Mouse (Mus musculus): ENCODE data around the gene Htra1. TPM values are rescaled to one million over a fixed set of nuclear protein-coding genes. Genes with fewer than 3 reads are reported as not detected.

Htra1 gene
- total RNA-seq (2015; ENCODE audit: low replicate concordance) = not detected in 2 replicates
- total RNA-seq (2017; ENCODE audit: low replicate concordance) = not detected in 2 replicates

DNA sequence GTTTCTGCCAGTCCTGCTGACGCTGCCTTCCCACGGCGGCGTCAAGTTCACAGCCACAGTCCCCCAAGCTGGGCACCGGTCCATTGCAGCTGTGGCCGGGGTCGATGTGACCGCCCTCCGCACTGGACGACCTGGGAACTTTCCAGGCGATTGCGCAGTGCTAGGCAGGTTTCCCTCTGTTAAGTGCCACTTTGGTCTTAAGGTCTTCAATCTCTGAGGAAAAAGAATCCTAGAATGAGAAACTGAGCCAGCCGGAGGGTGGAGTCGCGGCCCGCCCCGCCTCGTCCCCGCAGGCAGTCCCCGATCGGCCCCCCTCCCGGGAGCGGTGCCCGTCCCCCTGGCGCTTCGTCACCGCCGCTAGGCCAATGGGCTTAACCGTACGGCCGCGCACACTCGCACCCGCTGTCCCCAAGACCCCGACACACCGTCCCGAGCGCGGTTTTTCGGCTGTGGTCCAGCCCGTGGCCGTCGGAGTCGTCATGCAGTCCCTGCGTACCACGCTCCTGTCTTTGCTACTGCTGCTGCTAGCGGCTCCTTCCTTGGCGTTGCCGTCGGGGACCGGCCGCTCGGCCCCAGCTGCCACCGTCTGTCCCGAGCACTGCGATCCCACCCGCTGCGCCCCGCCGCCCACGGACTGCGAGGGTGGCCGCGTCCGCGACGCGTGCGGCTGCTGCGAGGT is at the start of gene Htra1:
Gene Htra1 (plus strand): TSS at position 319 of the 679 bp plus-strand sequence.
- no peak for ATAC-seq (replicated peaks; ENCODE audit: low FRiP score, poor library complexity, severe bottlenecking)

DNA sequence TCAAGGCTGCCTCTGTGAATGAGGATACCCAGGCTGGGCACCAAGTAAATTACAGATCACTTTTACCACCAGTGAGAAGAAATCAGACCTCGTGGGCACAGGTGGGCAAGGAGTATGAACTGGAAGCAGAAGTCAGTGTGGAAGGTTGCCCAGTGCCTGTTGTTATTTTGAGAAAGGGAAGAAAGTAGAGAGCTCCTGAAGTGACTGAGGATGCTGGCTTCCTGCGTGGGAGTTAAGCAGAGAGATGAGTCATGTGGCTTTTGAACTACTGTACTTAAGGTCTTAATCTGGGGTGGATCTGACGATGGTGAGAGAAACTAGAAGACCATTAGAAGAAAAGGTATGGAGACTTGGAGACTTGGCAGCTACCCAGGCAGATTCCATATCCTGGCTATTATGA is 49.7 kb upstream of the Htra1 start:
- no peak for ATAC-seq (replicated peaks; ENCODE audit: low FRiP score, poor library complexity, severe bottlenecking)

DNA sequence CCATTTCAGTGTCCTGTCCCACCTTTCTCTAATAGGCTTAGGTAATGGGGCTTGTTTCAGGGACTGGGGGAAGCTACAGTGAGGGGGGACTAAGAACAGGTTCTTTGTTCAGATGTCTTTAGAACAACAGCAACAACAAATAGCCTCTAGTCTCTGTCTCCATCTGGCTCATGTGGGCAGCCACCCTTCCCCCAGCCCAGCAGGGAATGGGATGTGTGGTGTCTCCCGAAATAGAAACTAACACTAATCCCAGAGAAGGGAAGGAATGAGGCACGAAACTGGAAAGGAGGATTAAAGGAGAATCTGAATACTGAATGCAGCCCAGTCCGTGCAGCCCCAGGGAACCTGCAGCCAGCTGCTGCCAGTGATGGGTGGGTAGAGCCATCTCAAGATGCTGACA is 48.0 kb upstream of the Htra1 start:
- no peak for ATAC-seq (replicated peaks; ENCODE audit: low FRiP score, poor library complexity, severe bottlenecking)

DNA sequence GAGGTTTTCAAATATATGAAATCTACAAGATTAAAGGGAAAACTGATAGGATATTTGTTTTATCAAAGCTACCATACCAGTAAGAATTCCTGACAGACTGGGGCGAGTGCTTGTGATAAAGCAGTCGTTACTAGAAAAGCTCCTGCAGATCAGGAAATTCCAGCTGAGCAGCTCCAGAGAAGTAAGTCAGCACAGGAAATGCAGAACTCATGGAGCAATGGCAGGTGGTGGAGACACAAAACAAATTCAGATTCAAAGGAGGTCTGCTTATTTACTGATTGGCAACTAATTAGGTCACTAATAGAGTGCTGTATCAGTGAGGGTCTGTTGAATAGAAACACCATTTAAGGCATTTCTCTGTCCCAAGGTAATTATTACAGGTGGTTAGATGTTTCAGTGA is 45.0 kb upstream of the Htra1 start:
- no peak for ATAC-seq (replicated peaks; ENCODE audit: low FRiP score, poor library complexity, severe bottlenecking)

DNA sequence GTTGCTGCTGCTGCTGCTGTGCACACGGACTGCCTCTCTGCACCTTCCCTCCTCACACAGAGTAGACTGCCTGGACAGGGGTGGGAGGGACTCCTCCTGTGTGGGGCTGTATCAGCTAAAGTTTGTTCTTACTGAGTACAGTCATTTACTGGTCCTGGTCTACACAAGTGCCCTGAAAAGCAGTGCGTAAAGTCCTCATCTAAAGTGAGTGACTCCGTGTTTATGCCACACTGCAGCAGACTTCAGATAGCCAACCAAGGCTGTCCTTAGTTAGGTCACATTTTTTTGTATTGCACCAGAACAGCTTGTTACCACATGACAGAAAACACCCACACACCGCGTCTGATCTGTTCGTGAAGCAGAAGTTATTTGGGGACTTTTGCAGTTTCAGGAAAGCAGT is 42.9 kb upstream of the Htra1 start:
- no peak for ATAC-seq (replicated peaks; ENCODE audit: low FRiP score, poor library complexity, severe bottlenecking)

DNA sequence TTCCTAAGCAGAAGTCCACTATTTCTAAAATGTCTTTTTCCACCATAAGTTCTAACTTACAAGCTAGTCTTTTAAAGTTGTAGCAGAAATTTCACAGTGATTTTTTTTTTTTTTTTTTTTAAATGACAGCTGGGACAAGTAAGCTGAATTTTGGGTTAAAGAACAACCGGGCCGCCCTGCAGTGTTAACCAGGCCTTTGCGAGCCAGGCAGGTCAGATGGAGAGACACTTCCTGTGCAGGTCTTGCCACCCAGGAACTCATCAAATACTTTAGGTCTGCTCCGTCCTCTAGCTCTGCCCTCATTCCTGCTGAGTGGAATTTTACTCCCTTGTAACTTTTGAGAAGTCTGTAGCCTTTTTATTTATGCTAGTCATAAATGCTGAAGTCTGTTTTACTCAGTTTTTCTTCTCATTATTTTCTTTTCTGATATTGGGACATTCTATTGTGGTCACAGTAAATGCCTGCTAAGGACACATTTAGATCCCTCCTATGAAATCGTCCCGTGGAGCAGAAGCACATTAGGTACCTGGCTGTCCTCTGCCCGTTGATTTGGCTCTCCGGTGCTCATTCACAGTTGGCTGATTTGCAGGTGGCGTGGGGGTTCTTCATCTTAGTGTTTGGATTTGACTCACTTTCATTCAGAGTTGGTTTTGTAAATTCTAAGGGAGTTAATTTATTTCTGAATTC is 40.8 kb upstream of the Htra1 start:
- no peak for ATAC-seq (replicated peaks; ENCODE audit: low FRiP score, poor library complexity, severe bottlenecking)

DNA sequence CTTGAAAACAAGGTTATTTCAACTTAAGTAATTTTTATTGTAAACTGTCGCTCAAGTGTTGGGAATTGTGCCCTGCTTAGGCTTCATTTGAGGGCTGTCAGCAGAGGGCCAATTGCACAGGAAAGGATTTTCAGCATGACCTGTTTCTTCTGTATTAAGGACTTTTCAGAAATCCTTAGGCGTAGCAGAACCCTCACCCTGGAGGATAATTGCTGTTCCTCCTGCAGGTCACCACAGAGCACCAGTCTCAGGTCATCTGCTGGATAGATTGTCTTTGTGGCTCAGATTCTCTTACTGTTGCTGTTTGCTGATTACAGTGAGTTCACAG is 40.3 kb upstream of the Htra1 start:
- ATAC-seq (replicated peaks; ENCODE audit: low FRiP score, poor library complexity, severe bottlenecking) = no peak

DNA sequence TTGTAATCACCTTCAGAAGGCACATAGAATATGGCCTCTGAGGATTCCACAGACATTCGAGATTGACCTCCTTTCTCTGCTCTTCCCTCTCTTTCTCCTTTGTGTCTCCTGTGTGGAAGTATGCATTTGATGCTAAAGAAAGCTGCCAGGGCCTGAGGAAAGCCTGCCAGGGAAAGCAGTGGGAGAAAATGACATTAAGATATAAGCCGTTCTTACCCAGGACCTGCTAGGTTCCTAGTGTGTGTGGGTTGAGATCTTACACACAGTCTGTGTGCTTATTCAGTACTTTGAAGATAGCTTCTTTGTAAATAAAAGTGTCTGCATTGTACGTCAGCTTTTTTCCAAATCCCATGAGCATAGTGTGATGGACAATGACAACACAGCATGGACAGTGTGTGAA is 39.8 kb upstream of the Htra1 start:
- ATAC-seq (replicated peaks; ENCODE audit: low FRiP score, poor library complexity, severe bottlenecking) = no peak

DNA sequence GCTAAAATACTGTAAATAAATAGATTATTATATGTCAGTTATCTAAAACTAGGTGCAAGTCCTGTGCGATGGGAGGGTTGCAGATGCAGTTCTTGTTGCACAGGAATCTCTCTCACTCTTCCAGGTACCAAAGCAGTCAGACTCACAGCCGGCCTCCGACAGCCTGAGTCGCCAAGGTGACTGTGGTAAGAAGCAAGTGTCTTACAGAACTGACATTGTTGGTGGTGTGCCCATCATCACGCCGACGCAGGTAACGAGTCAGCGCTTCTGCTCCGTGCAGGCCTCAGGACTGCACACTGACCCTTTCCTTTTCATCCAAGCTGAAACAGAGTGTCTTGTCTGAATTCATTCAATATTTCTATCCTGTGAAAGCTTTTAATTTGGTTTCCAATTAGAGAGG is 38.7 kb upstream of the Htra1 start:
- ATAC-seq (replicated peaks; ENCODE audit: low FRiP score, poor library complexity, severe bottlenecking) = no peak

DNA sequence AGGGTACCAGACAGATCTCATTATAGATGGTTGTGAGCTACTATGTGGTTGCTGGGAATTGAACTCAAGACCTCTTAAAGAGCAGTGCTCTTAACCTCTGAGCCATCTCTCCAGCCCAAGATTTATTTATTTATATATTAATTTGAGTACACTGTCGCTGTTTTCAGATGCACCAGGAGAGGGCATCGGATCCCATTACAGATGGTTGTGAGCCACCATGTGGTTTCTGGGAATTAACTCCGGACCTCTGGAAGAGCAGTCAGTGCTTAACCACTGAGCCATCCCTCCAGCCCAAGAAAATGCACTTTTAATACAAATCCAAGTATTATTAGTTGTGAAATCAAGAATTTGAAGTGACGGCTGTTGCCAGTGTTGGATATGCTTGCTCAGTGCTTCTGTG is 37.5 kb upstream of the Htra1 start:
- no peak for ATAC-seq (replicated peaks; ENCODE audit: low FRiP score, poor library complexity, severe bottlenecking)

DNA sequence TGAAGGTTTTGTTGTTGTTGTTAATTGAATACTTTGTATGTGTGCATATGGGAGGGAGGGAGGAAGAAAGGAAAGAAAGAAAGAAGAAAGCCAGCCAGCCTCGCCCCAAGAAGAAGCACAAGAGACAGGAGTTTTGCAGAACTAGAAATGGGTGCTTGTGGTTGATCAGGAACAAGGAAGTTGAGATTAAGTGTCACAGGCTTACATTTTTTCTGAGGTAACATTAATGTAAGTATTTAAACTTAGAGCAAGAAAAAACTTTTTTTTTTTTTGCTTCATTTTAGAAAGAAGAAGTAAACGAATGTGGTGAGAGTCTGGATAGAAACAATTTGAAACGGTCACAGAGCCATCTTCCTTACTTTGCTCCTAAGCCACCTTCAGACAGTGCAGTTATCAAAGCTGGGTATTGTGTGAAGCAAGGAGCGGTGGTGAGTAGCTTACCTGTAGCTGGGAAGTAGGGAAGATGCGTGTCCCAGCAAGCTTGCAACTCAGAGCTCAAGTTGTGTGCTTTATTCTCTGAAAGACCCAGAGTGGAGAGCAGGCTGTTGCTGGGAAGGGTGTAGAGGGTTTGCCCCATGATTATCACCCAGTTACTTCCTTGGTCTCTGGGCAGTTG is 35.6 kb upstream of the Htra1 start:
- no peak for ATAC-seq (replicated peaks; ENCODE audit: low FRiP score, poor library complexity, severe bottlenecking)

DNA sequence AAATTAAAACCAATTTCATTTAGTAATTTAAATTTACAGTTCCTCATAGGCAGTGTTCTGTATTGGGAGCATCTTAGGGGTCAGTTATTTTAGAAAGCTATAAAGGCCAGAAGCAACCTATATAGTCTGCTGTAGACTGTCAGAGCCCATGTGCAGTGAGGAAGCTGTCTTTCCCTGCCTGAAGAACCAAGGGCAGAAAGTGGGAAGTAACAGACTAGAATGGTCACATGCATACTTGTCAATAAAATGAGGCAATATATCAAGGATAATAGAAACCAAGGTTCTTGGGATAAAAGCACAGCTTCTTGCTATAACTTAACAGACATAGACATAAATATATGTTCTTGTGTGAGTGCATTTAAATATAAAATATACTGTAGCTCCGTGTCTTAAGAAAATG is 33.0 kb upstream of the Htra1 start:
- ATAC-seq (replicated peaks; ENCODE audit: low FRiP score, poor library complexity, severe bottlenecking) = no peak

DNA sequence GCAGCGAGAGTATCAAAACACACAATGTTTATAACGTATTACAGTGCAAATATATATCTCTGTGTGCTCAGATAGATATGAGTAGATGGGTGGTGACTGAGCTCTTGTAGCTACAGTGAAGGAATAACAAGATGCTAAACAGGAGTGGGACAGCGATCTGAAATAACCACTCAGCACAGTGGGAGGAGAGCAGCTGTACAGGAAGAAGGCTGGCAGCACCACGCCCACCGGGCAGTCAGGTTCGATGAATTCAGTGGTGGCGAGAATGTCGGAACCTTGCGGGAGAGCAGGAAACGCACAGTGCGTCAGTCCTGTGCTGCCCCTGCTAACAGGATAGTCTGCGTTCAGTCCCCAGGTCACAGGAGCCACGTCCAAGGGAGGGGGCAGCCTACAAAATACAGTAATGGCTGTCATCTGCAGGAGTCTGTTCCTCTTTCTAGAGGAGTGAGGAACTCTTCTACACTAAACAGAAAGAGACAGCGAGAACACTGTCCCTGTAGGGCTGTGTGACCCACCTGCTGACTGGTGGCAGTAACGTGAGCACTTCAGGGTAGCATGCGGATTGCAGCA is 32.3 kb upstream of the Htra1 start:
- 0 out of 2 replicates have a peak, but pooled peaks have one; percentile 55 for ATAC-seq (replicated peaks; ENCODE audit: low FRiP score, poor library complexity, severe bottlenecking)

DNA sequence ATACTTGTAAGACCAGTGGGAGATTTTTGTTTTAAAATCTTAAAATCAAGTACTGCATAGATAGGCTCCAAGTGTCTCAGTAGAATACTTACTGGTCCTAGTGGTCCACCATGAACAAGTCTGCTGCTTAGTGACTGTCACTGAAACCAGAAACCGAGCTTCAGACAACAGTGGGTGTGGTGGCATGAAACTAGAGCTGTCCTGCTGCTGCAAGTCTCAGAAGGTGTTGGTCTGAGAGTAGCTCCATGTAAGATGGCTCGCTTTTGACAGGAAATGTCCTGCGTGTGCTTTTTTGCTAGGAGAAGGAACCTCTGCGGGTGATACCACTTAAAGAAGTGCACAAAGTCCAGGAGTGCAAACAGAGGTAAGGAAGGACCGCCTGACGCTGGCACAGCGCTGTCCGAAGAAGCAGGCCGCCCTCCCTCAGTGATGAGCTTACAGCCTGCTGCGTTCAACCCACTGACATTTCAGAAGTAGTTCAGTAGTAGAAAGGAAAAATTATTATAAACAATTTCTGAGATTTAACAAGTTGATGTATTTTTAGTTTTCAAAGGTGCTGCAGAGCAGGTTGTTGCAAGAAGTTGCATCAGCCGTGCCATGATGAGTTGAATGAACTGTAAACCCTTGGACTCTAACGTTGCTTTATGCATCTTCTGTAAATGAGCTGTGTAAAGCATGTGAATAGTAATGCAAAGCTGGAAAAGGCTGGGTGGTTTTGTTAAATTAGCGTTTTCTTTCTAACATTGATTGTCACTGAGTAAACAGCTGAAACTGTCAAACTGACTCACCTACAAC is 31.1 kb upstream of the Htra1 start:
- ATAC-seq (replicated peaks; ENCODE audit: low FRiP score, poor library complexity, severe bottlenecking) = no peak

DNA sequence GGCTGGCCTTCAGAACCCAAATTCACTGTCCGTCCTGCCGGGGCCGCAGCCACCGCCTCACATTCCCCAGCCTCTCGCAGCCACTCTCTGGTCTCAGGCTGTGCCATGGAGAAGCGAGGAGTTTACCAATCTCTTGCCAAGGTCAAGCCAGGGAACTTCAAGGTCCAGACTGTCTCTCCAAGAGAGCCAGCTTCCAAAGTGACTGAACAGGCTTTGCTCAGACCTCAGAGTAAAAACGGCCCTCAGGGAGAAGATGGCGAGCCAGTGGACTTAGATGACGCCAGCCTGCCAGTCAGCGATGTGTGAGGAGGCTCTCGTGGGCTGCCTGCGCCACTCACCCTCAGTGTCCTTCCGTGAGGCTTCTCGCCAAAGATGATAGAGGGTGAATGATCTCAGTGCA is 25.1 kb upstream of the Htra1 start:
- ATAC-seq (replicated peaks; ENCODE audit: low FRiP score, poor library complexity, severe bottlenecking) = no peak

DNA sequence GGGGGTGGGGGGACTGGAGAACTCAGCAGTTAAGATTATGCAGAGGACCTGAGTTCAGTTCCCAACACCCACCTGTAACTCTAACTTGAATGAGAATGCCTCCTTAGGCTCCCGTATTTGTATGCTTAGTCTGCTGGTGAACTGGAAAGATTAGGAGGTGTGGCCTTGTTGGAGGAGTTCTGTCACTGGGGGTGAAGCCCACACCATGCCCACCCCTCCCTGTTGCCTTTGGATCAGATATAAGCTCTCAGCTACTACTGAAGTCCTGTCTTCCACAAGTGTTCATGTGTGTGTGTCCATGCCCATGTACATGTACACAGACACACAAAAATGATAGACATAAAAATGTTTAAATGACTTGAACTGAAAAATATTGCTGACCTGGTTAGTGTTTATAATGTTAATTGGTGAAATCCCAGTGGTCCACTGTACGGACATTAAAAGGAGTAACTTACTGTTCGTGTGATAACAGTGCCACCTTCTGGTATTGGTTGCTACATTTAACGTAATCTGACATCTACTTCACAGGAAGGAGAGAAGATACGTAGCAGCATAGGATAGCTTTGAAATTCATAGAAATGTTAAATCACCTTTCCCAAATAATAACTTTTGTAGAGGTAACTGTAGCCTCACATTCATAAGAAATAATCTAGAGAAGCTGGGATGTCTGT is 21.1 kb upstream of the Htra1 start:
- ATAC-seq (replicated peaks; ENCODE audit: low FRiP score, poor library complexity, severe bottlenecking) = no peak

DNA sequence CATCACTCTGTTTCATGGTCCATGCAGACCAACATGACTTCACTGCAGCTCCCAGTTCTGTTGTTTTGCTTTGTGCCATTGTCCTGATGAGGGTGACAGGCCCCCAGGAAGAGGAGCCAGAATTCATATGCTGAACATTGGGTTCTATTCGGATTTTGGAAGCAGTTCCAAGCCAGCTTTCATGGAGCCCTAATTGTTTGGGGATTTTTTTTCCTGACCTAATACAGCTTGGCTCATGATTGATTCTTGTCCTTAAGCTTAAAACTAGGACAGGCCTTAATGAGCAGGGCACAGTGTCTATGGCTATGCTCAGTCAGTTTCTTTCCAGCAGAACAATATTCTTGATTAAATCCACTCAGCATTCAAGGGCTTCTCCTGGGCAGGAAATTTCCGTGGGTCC is 17.7 kb upstream of the Htra1 start:
- no peak for ATAC-seq (replicated peaks; ENCODE audit: low FRiP score, poor library complexity, severe bottlenecking)

DNA sequence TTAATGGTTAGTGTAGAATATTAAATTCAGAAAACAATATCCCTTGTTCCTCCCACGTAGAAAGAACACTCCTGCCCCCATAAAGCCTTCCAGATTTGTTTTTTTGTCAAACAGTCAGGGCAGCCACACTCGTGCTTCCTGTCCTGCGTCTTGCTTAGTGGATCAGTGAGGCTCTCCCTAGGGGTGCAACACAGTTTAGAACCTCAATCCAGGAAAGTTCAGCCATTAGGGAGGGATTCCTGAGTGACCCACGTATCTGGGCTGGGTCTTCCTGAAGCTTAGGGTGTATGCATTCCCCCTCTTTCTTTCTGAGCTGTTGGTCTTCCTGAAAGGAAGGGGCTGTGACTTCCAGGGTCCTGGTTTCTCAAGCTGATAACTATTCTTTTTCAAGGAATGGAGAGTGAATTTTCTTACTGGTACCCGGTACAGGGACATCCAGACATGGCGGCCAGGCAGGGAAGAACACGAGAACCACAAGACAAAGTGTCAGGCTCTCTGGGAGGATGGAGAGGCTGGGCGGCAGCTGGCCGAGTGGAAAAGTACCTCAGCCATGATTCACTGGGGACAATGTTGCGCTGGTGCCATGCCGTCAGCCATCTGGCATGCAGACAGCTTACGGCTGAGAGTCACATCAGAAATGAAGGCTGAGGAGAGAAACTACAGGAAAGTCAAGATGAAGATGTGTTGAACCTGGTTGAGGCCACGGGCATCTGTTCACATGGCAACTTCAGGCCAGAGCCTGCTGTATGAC is 12.8 kb upstream of the Htra1 start:
- no peak for ATAC-seq (replicated peaks; ENCODE audit: low FRiP score, poor library complexity, severe bottlenecking)

DNA sequence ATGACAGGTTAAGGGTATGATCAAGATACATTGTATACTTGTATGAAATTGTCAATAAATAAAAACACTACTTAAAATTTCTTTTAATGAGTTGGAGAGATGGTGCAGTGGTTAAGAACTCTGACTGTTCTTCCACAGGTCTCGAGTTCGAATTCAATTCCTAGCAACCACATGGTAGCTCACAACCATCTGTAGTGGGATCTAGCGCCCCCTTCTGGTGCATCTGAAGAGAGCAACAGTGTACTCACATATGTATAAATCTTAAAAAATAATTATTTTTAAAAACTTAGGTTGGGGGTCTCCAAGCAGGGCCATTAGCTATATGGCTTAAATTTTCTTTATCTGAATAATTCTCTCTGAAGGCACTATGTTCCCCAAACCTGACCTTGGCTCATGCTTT is 5.5 kb upstream of the Htra1 start:
- ATAC-seq (replicated peaks; ENCODE audit: low FRiP score, poor library complexity, severe bottlenecking) = no peak

Data from erythroblast, adult 5-6 weeks (primary cell).